Mouse (Mus musculus): ENCODE results near the gene Gm37240. TPM values are rescaled to one million over a fixed set of nuclear protein-coding genes. Genes with fewer than 3 reads are reported as not detected.

Gm37240 gene
- polyA plus RNA-seq, 1 experiment from 2014 or later, result 0.11 TPM

DNA sequence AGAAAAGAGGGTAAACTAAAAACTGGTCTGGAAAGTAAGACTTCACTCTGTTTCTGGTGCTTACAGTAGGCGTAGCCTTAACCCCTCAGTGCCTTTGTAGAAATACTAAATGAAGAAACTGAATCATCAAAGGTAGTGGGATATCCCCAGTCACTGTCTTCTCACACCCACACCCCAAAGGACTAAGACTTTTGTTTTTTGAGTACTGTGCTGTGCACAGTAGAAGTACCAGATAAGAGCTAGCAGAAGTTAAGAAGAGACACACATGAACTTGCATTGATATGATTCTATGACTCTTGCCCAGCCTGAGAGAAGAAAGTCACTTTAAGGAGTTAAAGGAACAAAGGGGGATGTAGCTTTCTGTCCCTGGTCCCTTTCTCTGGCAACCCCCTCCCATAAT, 1409.8 kb downstream of the Gm37240 start:
- Histone ChIP-seq H3K9me3 (ENCODE audit: control insufficient read depth, low read length) (no peaks in the 10 kb centered on the region), H3K36me3 (ENCODE audit: control insufficient read depth, insufficient read depth, low read length) (no peaks in the 10 kb centered on the region), H3K4me1 (ENCODE audit: control insufficient read depth, insufficient read depth, low read length) (peaks cover 8% of the 10 kb centered on the region; the same call in 1 of the 2 replicates), H3K4me3 (replicated peaks; ENCODE audit: low read depth, low read length) (no peak overlapping the region), H3K27ac (replicated peaks; ENCODE audit: low read depth, low read length) (no peak overlapping the region), H3K27me3 (ENCODE audit: control insufficient read depth, insufficient read depth, low read length) (peaks cover 34% of the 10 kb centered on the region), H3K4me2 (ENCODE audit: low read length) (peak overlapping the region; percentile 98; the same call in 1 of the 2 replicates), H3K9ac (replicated peaks; ENCODE audit: low read length) (no peak overlapping the region)
- ATAC-seq (ENCODE audit: low FRiP score, low TSS enrichment) (no peak), DNase-seq (no peak)
- WGBS, result 100% methylated on average over 1 of the region's 1 CpGs

DNA sequence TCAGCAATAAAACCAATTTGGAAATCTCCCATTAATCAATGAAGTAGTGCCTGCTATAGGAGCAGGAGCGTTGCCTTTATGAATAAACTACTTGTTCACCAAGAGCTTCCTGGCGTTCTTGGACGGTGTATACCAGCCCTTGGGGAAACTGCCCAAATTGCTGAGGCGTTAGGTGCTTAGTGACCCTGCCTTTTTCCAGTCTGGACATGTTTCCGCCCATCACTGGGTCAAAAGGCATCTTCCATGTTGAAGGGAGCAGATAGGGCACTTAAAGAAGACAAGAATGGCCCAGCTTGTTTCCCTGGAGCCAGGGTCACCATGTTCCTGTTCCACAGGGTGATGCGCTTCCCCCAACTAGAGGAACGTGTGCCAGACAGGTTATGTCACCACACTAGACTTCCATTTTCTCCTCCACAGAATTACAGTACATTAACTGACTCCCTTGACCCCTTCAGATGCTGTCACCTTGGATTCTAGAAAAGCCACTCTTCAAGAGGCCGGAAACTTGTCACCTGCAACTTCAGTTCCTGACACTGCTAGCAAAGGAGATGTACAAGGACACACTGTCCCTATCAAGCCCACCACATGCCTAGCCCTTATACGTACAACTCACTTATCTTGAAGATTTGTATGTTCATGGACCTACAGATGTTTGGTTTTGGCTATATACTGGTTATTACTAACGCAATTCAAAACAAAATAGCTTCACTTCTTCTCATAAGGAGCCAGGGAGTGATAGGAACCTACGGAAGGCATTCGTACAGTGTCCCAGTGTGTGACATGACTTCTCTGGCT, 1412.1 kb downstream of the Gm37240 start:
- Histone ChIP-seq H3K4me2 (ENCODE audit: low read length) (no peak overlapping the region), H3K27me3 (ENCODE audit: control insufficient read depth, insufficient read depth, low read length) (peaks cover 26% of the 10 kb centered on the region), H3K4me3 (replicated peaks; ENCODE audit: low read depth, low read length) (no peak overlapping the region), H3K27ac (replicated peaks; ENCODE audit: low read depth, low read length) (no peak overlapping the region), H3K4me1 (ENCODE audit: control insufficient read depth, insufficient read depth, low read length) (peaks cover 8% of the 10 kb centered on the region; the same call in 1 of the 2 replicates), H3K9ac (replicated peaks; ENCODE audit: low read length) (no peak overlapping the region), H3K36me3 (ENCODE audit: control insufficient read depth, insufficient read depth, low read length) (no peaks in the 10 kb centered on the region), H3K9me3 (ENCODE audit: control insufficient read depth, low read length) (no peaks in the 10 kb centered on the region)
- 93% methylated on average over 12 of the region's 12 CpGs for WGBS
- ATAC-seq (ENCODE audit: low FRiP score, low TSS enrichment), result no peak
- DNase-seq, result no peak

- no peak for DNase-seq
- no peak overlapping the region for H3K9ac ChIP-seq (replicated peaks; ENCODE audit: low read length)
- no peaks in the 10 kb centered on the region for H3K9me3 ChIP-seq (ENCODE audit: control insufficient read depth, low read length)
- no peak overlapping the region for H3K4me3 ChIP-seq (replicated peaks; ENCODE audit: low read depth, low read length)
- H3K36me3 ChIP-seq (ENCODE audit: control insufficient read depth, insufficient read depth, low read length), result no peaks in the 10 kb centered on the region
- H3K27ac ChIP-seq (replicated peaks; ENCODE audit: low read depth, low read length), result no peak overlapping the region
- no peak overlapping the region for H3K4me2 ChIP-seq (ENCODE audit: low read length)
- H3K27me3 ChIP-seq (ENCODE audit: control insufficient read depth, insufficient read depth, low read length), result peaks cover 24% of the 10 kb centered on the region
- 92% methylated on average over 6 of the region's 6 CpGs for WGBS
- peaks cover 8% of the 10 kb centered on the region; the same call in 1 of the 2 replicates for H3K4me1 ChIP-seq (ENCODE audit: control insufficient read depth, insufficient read depth, low read length)
- ATAC-seq (ENCODE audit: low FRiP score, low TSS enrichment), result no peak
Measured at GRCm38 (mm10) chr3:84474398-84474797, 1412.9 kb downstream of the Gm37240 start.

DNA sequence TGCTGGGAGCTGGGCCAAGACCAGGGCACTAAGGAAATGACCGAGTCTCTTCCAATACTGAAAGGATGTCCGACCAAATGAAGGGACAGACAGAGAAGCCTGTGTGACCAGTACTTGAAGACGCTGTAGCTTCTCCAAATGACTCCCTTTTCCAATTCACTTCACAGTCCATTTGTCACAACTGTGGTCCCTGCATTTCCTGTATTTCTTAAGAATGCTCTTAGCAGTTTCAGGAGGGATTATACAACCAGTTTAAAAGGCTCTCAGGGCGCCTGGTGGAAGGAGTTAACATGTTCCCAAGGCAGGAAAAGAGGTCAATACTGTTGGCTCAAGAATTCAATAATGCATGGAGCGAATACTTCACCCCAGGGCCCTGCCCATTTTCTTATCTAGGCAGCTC, 1414.4 kb downstream of the Gm37240 start:
- H3K27me3 ChIP-seq (ENCODE audit: control insufficient read depth, insufficient read depth, low read length), result peaks cover 12% of the 10 kb centered on the region
- ATAC-seq (ENCODE audit: low FRiP score, low TSS enrichment) (no peak), DNase-seq (no peak)
- no peaks in the 10 kb centered on the region for H3K9me3 ChIP-seq (ENCODE audit: control insufficient read depth, low read length)
- no peak overlapping the region for H3K27ac ChIP-seq (replicated peaks; ENCODE audit: low read depth, low read length)
- peaks cover 5% of the 10 kb centered on the region; the same call in 1 of the 2 replicates for H3K4me1 ChIP-seq (ENCODE audit: control insufficient read depth, insufficient read depth, low read length)
- H3K36me3 ChIP-seq (ENCODE audit: control insufficient read depth, insufficient read depth, low read length), result no peaks in the 10 kb centered on the region
- no peak overlapping the region for H3K9ac ChIP-seq (replicated peaks; ENCODE audit: low read length)
- no peak overlapping the region for H3K4me2 ChIP-seq (ENCODE audit: low read length)
- 77% methylated on average over 5 of the region's 5 CpGs for WGBS
- no peak overlapping the region for H3K4me3 ChIP-seq (replicated peaks; ENCODE audit: low read depth, low read length)

DNA sequence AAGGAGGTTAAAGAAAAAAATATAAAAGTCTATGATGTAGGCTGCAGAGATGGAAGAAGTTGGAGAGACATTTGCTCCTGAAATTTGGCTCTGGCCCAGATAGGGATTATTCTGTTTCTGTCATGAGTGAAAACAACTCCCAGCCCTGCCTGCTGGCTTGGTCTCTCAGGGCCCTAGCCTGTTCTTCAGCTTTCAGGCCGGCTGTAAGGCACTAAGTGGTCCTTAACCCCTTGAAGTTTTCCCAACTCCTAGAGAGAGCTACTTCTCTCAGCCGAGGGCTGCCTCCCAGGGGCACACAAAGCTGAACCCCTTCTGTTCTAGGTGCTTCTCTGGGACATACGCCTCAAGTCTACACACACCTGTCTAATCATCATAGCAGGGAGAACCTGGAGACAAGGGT, 1414.8 kb downstream of the Gm37240 start:
- 55% methylated on average over 3 of the region's 3 CpGs for WGBS
- H3K36me3 ChIP-seq (ENCODE audit: control insufficient read depth, insufficient read depth, low read length), result no peaks in the 10 kb centered on the region
- peaks cover 6% of the 10 kb centered on the region; the same call in 1 of the 2 replicates for H3K4me1 ChIP-seq (ENCODE audit: control insufficient read depth, insufficient read depth, low read length)
- peaks cover 7% of the 10 kb centered on the region for H3K27me3 ChIP-seq (ENCODE audit: control insufficient read depth, insufficient read depth, low read length)
- DNase-seq (no peak), ATAC-seq (ENCODE audit: low FRiP score, low TSS enrichment) (no peak)
- no peak overlapping the region for H3K4me3 ChIP-seq (replicated peaks; ENCODE audit: low read depth, low read length)
- no peak overlapping the region for H3K27ac ChIP-seq (replicated peaks; ENCODE audit: low read depth, low read length)
- H3K9me3 ChIP-seq (ENCODE audit: control insufficient read depth, low read length), result no peaks in the 10 kb centered on the region
- no peak overlapping the region for H3K9ac ChIP-seq (replicated peaks; ENCODE audit: low read length)
- no peak overlapping the region for H3K4me2 ChIP-seq (ENCODE audit: low read length)

DNA sequence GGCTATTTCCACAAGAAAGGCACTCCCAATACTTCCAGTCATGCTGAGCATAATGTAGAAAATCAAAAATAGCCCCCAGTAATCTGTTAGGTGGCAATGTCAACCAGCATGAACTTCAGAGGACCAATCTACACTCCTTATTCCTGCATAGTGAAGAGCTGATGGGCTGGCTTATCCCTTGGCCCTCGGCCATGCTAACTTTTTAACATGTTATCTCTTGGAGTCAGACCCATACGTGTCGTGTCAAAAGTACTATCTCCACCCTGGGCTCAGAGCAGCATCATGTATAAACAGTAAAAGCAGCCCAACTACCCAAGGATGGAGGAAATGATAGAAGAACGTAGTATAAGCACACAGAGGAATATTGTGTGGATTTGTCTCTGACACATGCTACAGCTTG, 1416.2 kb downstream of the Gm37240 start:
- Histone ChIP-seq H3K4me3 (replicated peaks; ENCODE audit: low read depth, low read length) (no peak overlapping the region), H3K27ac (replicated peaks; ENCODE audit: low read depth, low read length) (no peak overlapping the region), H3K4me1 (ENCODE audit: control insufficient read depth, insufficient read depth, low read length) (peaks cover 6% of the 10 kb centered on the region; the same call in 1 of the 2 replicates), H3K27me3 (ENCODE audit: control insufficient read depth, insufficient read depth, low read length) (no peaks in the 10 kb centered on the region), H3K9ac (replicated peaks; ENCODE audit: low read length) (no peak overlapping the region), H3K36me3 (ENCODE audit: control insufficient read depth, insufficient read depth, low read length) (no peaks in the 10 kb centered on the region), H3K4me2 (ENCODE audit: low read length) (no peak overlapping the region), H3K9me3 (ENCODE audit: control insufficient read depth, low read length) (no peaks in the 10 kb centered on the region)
- no peak for ATAC-seq (ENCODE audit: low FRiP score, low TSS enrichment)
- WGBS, result 91% methylated on average over 4 of the region's 4 CpGs
- DNase-seq, result no peak

GRCm38 (mm10) chr3:84468111-84468453, 1419.2 kb downstream of the Gm37240 start:
- Histone ChIP-seq H3K4me2 (ENCODE audit: low read length) (no peak overlapping the region), H3K9ac (replicated peaks; ENCODE audit: low read length) (no peak overlapping the region), H3K27ac (replicated peaks; ENCODE audit: low read depth, low read length) (no peak overlapping the region), H3K9me3 (ENCODE audit: control insufficient read depth, low read length) (no peaks in the 10 kb centered on the region), H3K36me3 (ENCODE audit: control insufficient read depth, insufficient read depth, low read length) (no peaks in the 10 kb centered on the region), H3K27me3 (ENCODE audit: control insufficient read depth, insufficient read depth, low read length) (no peaks in the 10 kb centered on the region), H3K4me3 (replicated peaks; ENCODE audit: low read depth, low read length) (no peak overlapping the region), H3K4me1 (ENCODE audit: control insufficient read depth, insufficient read depth, low read length) (peaks cover 6% of the 10 kb centered on the region; the same call in 1 of the 2 replicates)
- WGBS, result 11% methylated on average over 4 of the region's 4 CpGs
- DNase-seq (no peak), ATAC-seq (ENCODE audit: low FRiP score, low TSS enrichment) (no peak)

DNA sequence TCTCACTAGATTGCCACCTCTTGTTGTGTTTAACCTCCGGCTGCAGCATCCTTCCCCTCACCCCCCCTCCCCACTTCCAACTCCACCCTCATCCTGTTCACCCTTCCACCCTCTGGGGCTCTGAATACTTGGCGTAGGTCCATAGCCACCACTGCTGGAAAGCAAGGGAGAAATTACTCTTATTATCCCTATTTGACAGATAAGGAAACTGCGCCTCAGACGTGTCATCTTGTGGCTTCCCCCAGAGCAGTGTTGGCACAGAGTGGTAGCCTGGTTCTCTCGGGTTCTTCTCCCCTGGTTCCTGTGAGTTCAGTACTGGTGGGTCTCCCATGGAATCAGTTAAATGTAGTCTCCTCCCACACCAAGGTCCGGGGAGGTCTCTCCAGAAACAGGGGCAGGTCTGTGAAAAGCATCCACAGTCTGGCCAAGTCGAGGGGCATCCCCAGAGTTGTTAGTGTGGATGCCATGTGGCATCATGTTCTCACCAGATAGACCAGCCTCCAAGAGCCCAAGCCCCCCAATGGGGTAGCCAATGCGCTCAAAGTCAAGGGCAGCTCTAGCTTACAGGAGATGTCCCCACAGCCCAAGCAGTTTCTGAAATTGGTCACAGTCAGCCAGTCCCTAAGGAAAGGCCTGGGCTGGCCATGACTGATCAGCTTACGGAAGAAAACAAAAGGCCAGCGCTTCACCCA, 1419.8 kb downstream of the Gm37240 start:
- 54% methylated on average over 10 of the region's 10 CpGs for WGBS
- Histone ChIP-seq H3K27ac (replicated peaks; ENCODE audit: low read depth, low read length) (no peak overlapping the region), H3K27me3 (ENCODE audit: control insufficient read depth, insufficient read depth, low read length) (no peaks in the 10 kb centered on the region), H3K4me1 (ENCODE audit: control insufficient read depth, insufficient read depth, low read length) (peaks cover 6% of the 10 kb centered on the region; the same call in 1 of the 2 replicates), H3K4me3 (replicated peaks; ENCODE audit: low read depth, low read length) (no peak overlapping the region), H3K9me3 (ENCODE audit: control insufficient read depth, low read length) (no peaks in the 10 kb centered on the region), H3K9ac (replicated peaks; ENCODE audit: low read length) (no peak overlapping the region), H3K36me3 (ENCODE audit: control insufficient read depth, insufficient read depth, low read length) (no peaks in the 10 kb centered on the region), H3K4me2 (ENCODE audit: low read length) (no peak overlapping the region)
- DNase-seq (no peak), ATAC-seq (ENCODE audit: low FRiP score, low TSS enrichment) (no peak)

All from midbrain, embryonic 14.5 days (tissue).